Comparison of ENCODE assay signal across 16 mouse cellular contexts in the genomic region with DNA sequence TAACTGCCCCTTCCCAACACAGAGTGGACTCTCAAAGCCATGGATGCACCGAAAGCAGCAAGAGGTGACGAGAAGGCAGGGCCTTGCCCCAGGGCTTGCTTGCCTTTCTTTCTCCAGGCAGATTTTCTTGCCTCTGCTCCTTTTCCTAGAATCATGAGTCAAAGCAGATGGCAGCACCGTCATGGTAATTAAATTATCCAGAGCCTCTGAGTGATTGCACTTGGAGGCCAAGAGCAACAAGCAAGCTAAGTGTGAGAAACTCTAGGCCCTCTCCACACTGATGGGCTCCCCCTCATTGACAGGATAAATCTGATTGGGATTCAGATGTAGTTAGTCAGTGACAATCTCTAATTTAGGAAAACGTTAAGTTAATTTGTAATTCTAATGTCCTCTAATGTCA.
A peak's percentile ranks its signal among the peaks of the same experiment; 100 is the strongest.
DNase-seq lines count a peak whose midpoint lies in the region; ATAC-seq and TF ChIP-seq lines count a peak whose summit lies in the region.
"Had no signal": no experiment of that assay in that cellular context is flagged by ENCODE, and none has a peak within 500 bp of the region (broad histone marks: within the 10 kb centered on the region; RNA-seq: fewer than 3 reads in every experiment).

No protein-coding gene starts in this region.

- DNase-seq in cerebellum, postnatal 10 days: peak; percentile 60 to 64
- no peak for DNase-seq in cerebellum, adult 11 months
- DNase-seq in kidney, postnatal 0 days (ENCODE audit: low spot score): peak; percentile 76
- no peak for DNase-seq in kidney, adult 18-20 months
- peak; percentile 76 for DNase-seq in midbrain, postnatal 0 days (ENCODE audit: low spot score)
- DNase-seq in midbrain, embryonic 11.5 days (ENCODE audit: low spot score, missing footprints): no peak
- DNase-seq in forebrain, postnatal 0 days: peak; percentile 62
- DNase-seq in left cerebral cortex, postnatal 14 days (ENCODE audit: low spot score in 2 of 2): no peak
- DNase-seq: adrenal gland, postnatal 36 days; left cerebral cortex, postnatal 4 days; lung, embryonic 14.5 days; right cerebral cortex, postnatal 14 days had no signal

- ATAC-seq in kidney, postnatal 0 days (replicated peaks; ENCODE audit: low FRiP score, low read depth): no peak
- no peak for ATAC-seq in midbrain, postnatal 0 days (ENCODE audit: low FRiP score)
- ATAC-seq in midbrain, embryonic 11.5 days (ENCODE audit: low FRiP score): no peak
- ATAC-seq in forebrain, postnatal 0 days: peak; percentile 73

- H3K36me3 ChIP-seq in kidney, postnatal 0 days (ENCODE audit: insufficient read depth, low read length): no peaks in the 10 kb centered on the region
- no peaks in the 10 kb centered on the region for H3K36me3 ChIP-seq in midbrain, postnatal 0 days (ENCODE audit: insufficient read depth, low read length)
- no peaks in the 10 kb centered on the region for H3K36me3 ChIP-seq in midbrain, embryonic 11.5 days (ENCODE audit: control insufficient read depth, insufficient read depth, low read length)
- H3K36me3 ChIP-seq in forebrain, postnatal 0 days (ENCODE audit: insufficient read depth): no peaks in the 10 kb centered on the region
- H3K36me3 ChIP-seq: heart, embryonic 15.5 days had no signal

- TF ChIP-seq CTCF in kidney, postnatal 0 days (IDR thresholded peaks at IDR 0.05; ENCODE audit: low read depth): no peak
- no peak for TF ChIP-seq CTCF in midbrain, postnatal 0 days (IDR thresholded peaks at IDR 0.05)
- no peak for TF ChIP-seq CTCF in forebrain, postnatal 0 days (IDR thresholded peaks at IDR 0.05; ENCODE audit: low read depth)

- intact Hi-C loops in left cerebral cortex, postnatal 14 days (cut with DNase I): no loop called here

- no peaks in the 10 kb centered on the region for H3K27me3 ChIP-seq in kidney, postnatal 0 days (ENCODE audit: insufficient read depth, low read length)
- H3K27me3 ChIP-seq in midbrain, postnatal 0 days (ENCODE audit: insufficient read depth, low read length): no peaks in the 10 kb centered on the region
- H3K27me3 ChIP-seq in midbrain, embryonic 11.5 days (ENCODE audit: control insufficient read depth, insufficient read depth, low read length): no peaks in the 10 kb centered on the region
- no peaks in the 10 kb centered on the region for H3K27me3 ChIP-seq in forebrain, postnatal 0 days (ENCODE audit: insufficient read depth, low read length)
- H3K27me3 ChIP-seq: heart, embryonic 15.5 days had no signal

- H3K4me3 ChIP-seq in kidney, postnatal 0 days (replicated peaks; ENCODE audit: low read depth, low read length): no peak overlapping the region
- H3K4me3 ChIP-seq in midbrain, postnatal 0 days (ENCODE audit: low read depth, low read length): no peak overlapping the region
- H3K4me3 ChIP-seq in midbrain, embryonic 11.5 days (ENCODE audit: low read depth, low read length): no peak overlapping the region
- no peak overlapping the region for H3K4me3 ChIP-seq in forebrain, postnatal 0 days (ENCODE audit: low read depth, low read length)
- H3K4me3 ChIP-seq: heart, embryonic 15.5 days; myocyte had no signal

- no peak overlapping the region for H3K27ac ChIP-seq in kidney, postnatal 0 days
- no peak overlapping the region for H3K27ac ChIP-seq in midbrain, postnatal 0 days (ENCODE audit: low read depth, low read length)
- H3K27ac ChIP-seq in midbrain, embryonic 11.5 days (ENCODE audit: low read depth, low read length): no peak overlapping the region
- no peak overlapping the region for H3K27ac ChIP-seq in forebrain, postnatal 0 days (ENCODE audit: low read depth, low read length)
- H3K27ac ChIP-seq: heart, embryonic 15.5 days; stomach, postnatal 0 days had no signal

- WGBS in kidney, postnatal 0 days: 36% methylated on average over 4 of the region's 4 CpGs
- WGBS in midbrain, postnatal 0 days: 33% methylated on average over 4 of the region's 4 CpGs
- 43% methylated on average over 4 of the region's 4 CpGs for WGBS in midbrain, embryonic 11.5 days
- 37% methylated on average over 4 of the region's 4 CpGs for WGBS in forebrain, postnatal 0 days

- H3K4me1 ChIP-seq in kidney, postnatal 0 days (replicated peaks; ENCODE audit: insufficient read depth, low read length): no peaks in the 10 kb centered on the region
- H3K4me1 ChIP-seq in midbrain, postnatal 0 days (ENCODE audit: insufficient read depth, low read length): no peaks in the 10 kb centered on the region
- H3K4me1 ChIP-seq in midbrain, embryonic 11.5 days (ENCODE audit: control insufficient read depth, insufficient read depth, low read length): peaks cover 11% of the 10 kb centered on the region
- H3K4me1 ChIP-seq in forebrain, postnatal 0 days (ENCODE audit: insufficient read depth): peaks cover 7% of the 10 kb centered on the region; the same call in 1 of the 2 replicates
- H3K4me1 ChIP-seq: heart, embryonic 15.5 days had no signal

- H3K4me2 ChIP-seq in kidney, postnatal 0 days (ENCODE audit: low read length): no peak overlapping the region
- H3K4me2 ChIP-seq in midbrain, postnatal 0 days (ENCODE audit: low read depth, low read length, poor library complexity, severe bottlenecking): no peak overlapping the region
- no peak overlapping the region for H3K4me2 ChIP-seq in midbrain, embryonic 11.5 days
- H3K4me2 ChIP-seq in forebrain, postnatal 0 days (ENCODE audit: low read depth): no peak overlapping the region
- H3K4me2 ChIP-seq: heart, embryonic 15.5 days; liver, embryonic 11.5 days; lung, embryonic 14.5 days had no signal

- no peak overlapping the region for H3K9ac ChIP-seq in kidney, postnatal 0 days (ENCODE audit: low read depth, low read length)
- H3K9ac ChIP-seq in midbrain, postnatal 0 days (replicated peaks; ENCODE audit: low read length, poor library complexity, severe bottlenecking): no peak overlapping the region
- no peak overlapping the region for H3K9ac ChIP-seq in midbrain, embryonic 11.5 days (ENCODE audit: low read length)
- H3K9ac ChIP-seq in forebrain, postnatal 0 days: no peak overlapping the region
- H3K9ac ChIP-seq: heart, embryonic 15.5 days; lung, embryonic 14.5 days had no signal

- no peaks in the 10 kb centered on the region for H3K9me3 ChIP-seq in kidney, postnatal 0 days (replicated peaks; ENCODE audit: low read length)
- H3K9me3 ChIP-seq in midbrain, postnatal 0 days (ENCODE audit: low read length): no peaks in the 10 kb centered on the region
- no peaks in the 10 kb centered on the region for H3K9me3 ChIP-seq in midbrain, embryonic 11.5 days (ENCODE audit: control insufficient read depth, low read length)
- H3K9me3 ChIP-seq in forebrain, postnatal 0 days (ENCODE audit: low read length): no peaks in the 10 kb centered on the region
- H3K9me3 ChIP-seq: heart, embryonic 15.5 days had no signal

Comparison
In these comparisons a context has a peak if more than half of its experiments do, and no peak if none do; other contexts are left out.
1. DNase-seq: peak in cerebellum, postnatal 10 days (2 of 2), kidney, postnatal 0 days (single experiment), midbrain, postnatal 0 days (single experiment) and forebrain, postnatal 0 days (single experiment); none in cerebellum, adult 11 months (single experiment), kidney, adult 18-20 months (single experiment), midbrain, embryonic 11.5 days (single experiment) and left cerebral cortex, postnatal 14 days (0 of 2).